Mouse (Mus musculus) activated CD4-positive, CD25-positive, alpha-beta regulatory T cell (primary cell): ENCODE data around the gene Ube2h. TPM values are rescaled to one million over a fixed set of nuclear protein-coding genes. Genes with fewer than 3 reads are reported as not detected.

Source experiments
- polyA plus RNA-seq, 2 experiments: library from polyadenylated mRNA; unstranded; fragments of 100-300 nt; shearing (Covaris generic); gene quantifications; one replicate each; pipeline ENCODE4 v1.2.1; 2017

Gene Ube2h
- 100 to 1,000 TPM; 112 to 186 TPM for polyA plus RNA-seq

GRCm38 (mm10) chr6:30304399-30304917 lies at the start of gene Ube2h:
TSS of gene Ube2h (minus strand) at chr6:30304539.

Other genes with a start within 250 kb of the Ube2h start
- 10 to 100 TPM; 23.3 to 31.6 TPM for gene Zc3hc1, start 86.5 kb upstream of the Ube2h start, polyA plus RNA-seq
- 10 to 100 TPM in 1 of 2 experiments, 1 to 10 TPM in 1; 9.6 to 10.3 TPM for gene Klhdc10, start 97.3 kb upstream of the Ube2h start, polyA plus RNA-seq
- 10 to 100 TPM; 43.6 to 50.4 TPM for gene Tmem209, start 205.2 kb upstream of the Ube2h start, polyA plus RNA-seq
- gene Ssmem1, start 205.3 kb upstream of the Ube2h start, polyA plus RNA-seq = under 1 TPM in 1 of 2 experiments, not detected in 1; 0.39 TPM
- gene Cpa2, start 237.0 kb upstream of the Ube2h start, polyA plus RNA-seq = under 1 TPM in 1 of 2 experiments, not detected in 1; 0.12 TPM